Mouse (Mus musculus): ENCODE data around the gene Aff3. TPM values are rescaled to one million over a fixed set of nuclear protein-coding genes. Genes with fewer than 3 reads are reported as not detected.

Aff3 gene
- total RNA-seq, 2 experiments from 2014 or later, result 7.9 to 8.0 TPM

DNA sequence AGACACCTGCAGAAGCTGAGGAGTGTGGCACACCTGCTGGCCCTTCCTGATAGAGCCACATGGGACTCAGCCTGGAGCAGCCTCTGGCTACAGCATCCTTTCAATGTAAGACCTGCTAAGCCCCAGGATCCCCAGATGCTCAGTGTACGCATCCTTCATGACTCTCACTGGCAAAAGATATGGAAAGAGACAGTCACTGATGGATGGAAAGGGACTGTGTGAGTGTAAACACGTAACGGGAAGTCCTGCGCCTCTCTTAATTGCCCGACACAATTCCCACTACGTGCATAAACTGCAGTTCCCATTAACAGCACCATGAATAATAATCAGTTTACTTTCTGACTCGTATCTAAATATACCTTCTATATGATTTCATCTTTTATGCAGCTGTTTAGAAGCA is 275.2 kb downstream of the Aff3 start:
- no peak for DNase-seq

DNA sequence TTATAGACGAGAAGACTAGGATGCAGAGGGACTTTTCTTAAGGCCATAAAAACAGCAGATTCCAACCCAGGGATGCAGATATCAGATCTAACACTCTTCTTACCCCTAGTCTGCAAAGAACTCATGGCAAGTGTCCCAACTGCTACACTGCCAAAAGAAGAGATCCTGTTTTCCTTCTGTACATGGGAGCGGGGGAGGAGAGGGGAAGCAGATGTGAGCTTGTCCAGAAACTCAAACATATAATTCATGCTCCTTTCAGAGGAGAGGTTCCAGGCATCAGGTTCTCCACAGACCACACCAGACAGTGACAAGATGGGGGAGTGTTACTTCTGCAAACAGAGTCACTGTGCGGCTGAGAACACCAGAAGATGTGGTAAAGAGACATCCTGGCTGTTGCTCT is 276.3 kb downstream of the Aff3 start:
- peak; percentile 14 for DNase-seq

DNA sequence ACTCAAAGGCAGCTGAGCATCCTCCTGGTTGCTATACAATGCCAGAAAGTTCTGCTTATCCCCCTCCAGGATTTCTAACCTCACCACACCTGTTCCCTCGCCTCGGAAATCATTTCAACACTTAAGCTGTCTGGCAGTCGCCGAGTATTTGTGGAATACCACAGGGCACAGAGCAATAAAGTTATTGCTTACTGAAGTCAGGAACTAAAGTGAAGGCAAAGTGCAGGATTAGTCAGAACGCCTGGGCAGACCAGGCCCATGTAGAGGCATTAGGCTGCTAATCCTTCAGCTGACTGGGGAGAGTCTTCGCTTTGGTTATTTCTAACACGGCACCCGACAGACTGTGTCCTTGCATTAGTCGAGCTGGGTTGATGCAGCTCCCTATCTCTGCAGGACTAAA is 277.3 kb downstream of the Aff3 start:
- no peak for DNase-seq

DNA sequence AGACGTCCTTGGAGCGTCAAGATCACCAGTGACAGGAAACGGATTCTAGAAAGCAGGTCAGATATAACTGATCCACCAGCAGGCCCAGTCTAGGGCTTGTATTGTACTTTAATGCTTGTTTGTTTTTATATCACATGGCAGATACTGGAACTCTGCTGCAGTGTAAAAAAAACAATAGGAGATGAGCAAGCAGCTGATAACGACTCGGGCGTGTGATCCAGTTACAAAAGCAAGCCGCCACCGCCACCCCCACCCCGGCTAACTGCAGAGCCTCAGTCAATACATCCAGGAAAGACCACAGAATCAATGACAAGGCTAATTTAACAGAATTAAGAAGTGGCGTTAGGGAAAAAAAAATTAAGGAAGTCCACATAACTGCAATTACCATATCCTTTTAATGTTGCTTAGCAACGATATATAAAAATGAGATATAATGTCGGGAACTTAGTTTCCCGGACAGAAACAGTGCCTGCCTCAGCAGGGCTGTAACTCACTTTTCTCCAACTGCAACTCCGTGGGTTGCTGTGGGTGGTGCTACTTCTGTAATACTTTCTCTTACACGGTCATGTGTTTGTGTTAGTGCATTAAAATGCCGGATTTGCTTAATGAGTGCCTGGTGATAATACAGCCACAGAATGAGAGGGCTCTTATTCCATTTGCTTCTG is 280.2 kb downstream of the Aff3 start:
- no peak for DNase-seq

DNA sequence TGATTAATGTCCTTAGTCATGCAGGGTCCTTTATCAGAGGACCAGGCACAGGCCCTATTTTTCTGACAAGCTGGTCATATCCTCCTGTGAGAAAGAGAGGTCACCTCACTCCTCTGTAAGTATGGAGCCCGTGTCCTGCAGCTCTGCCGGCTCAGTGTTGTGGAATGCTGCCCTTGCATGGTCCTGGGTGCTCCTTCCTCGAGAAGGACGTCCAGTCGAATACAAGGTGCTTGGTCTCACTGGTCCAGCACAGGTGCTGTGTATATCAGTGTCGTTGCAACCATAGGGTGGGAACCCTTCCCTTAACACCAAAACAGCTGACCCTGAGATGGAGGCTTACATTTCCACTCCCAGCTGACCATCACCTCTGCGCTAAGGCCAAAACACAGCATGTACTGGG is 280.7 kb downstream of the Aff3 start:
- no peak for DNase-seq

DNA sequence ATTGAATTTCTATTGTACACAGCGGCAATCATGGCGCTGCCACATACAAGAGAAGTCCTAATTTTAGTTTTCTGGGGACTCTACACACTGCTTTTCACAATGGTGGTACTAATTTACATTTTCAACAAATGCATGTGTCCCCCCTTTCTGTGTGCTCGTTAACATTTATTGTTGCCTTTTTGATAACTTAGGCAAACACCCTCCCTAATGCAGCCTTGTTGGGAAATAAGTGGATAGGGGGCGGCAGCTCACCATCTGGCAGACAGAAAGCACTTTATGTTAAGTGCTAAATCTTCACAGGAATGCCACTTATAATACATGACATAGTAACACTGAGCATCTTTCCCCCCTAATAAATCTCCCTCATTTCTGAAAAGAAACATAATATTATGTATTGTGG is 282.1 kb downstream of the Aff3 start:
- no peak for DNase-seq

DNA sequence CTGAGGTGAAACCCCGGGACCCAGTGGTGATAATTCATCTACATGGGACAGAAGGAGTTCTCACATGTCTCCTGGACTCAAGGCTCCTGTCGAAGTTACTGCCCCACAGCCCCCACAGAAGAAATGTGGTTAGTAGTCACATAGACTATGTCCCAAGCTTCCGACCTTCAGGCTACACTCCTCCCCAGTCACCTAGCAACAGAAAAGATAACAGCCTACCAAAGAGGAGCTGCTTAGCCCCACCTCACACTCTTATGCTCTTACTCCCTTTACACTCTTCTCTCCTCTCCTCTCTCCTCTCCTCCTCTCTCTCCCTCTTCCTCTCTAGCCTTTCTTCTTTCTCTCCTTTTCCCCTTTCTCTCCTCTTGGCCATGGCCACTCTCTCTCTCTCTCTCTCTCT is 286.8 kb downstream of the Aff3 start:
- no peak for DNase-seq

DNA sequence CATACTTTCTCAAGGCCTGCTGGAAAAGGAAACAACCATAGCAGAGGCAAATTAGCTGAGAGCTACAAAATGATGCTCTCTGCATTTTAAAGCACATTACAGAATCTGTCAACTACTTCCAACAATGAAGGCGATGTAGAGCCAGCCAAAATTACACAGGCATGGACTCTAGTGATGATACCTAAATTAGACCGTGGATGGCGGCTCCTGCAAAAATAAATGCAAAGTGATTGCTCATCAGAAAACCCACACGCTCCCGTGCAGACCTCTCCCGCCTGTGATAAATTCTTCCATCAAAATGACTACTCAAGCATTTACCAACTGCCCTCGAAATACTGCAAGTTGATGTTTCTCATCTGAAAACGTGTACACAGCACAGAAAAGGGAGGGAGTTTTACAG is 295.6 kb downstream of the Aff3 start:
- DNase-seq, result no peak

DNA sequence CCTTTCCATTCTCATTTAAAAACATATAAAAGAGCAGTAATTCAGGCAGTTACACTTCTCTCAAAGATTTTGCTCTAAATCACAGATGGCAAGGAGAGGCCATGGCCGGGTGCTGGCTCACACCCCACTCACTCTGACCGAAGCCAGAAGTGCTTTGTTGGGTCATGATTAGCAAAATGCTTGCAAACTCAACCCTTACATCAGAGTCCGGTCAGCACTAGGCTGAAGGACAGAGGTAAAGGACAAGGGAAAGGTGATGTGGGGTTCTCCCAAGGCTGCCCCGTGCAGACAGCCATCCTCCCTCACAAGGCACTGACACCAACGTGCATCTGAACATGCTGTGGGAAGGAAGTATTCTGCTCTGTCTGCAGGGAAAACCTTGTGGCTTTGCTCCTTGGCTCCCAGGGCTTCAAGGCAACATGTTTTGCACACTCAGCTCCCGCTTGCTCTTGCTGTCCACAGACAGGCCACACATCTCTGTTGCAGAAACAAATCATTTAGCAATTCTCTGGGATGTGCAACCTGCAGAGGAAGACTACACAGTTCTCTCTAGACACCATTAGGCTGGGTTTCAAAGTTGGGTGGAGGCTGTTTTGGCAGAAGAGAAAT is 296.6 kb downstream of the Aff3 start:
- no peak for DNase-seq

DNA sequence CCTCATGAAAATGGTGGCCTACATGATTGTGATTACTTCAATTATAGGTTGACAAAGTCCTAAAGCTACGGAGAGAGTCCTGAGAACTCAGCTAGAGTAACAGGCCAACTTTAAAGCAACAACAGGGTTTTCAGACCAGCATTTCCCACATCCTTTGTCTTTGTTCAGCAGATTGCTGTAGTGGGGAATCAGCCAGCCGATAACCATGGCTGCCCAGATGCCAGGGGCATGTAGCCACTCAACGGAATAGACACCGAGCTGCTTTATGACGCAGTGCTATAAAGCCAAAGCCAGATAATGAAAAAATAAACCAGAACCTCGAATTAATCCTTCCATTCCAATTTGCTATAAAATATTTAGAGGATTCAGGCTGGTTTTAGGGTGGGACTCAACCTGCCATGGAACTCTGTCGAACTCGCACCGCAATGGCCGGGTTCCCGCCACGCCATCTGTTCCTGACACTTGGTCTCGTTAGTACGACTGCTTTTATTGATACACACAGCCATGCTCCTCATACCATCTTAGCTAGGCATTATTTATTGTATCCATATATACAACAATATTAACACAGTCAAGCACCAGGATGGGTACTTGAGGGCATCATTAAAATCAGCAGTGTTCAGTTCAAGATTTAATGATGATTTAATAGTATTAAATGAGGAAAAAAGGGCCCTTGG is 297.2 kb downstream of the Aff3 start:
- DNase-seq, result no peak

DNA sequence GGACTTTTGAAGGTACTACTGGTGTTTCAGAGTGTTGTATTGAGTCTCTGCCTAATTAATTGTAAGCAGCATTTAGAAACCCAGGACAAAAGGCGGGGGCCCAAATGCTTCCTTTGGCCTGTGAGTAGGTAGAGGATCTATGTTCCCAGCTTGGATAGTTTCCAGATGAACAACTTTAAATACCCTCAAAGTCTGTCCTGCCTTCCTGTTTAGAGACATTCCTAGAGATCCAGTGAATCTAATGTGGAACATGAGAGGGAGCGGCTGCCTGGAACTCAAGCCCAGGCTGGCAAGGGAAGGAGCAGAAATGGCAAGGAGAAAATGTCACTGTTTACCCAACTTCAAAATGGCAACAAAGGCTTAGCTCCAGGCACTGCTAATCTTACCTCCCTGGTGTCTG is 300.9 kb downstream of the Aff3 start:
- no peak for DNase-seq

DNA sequence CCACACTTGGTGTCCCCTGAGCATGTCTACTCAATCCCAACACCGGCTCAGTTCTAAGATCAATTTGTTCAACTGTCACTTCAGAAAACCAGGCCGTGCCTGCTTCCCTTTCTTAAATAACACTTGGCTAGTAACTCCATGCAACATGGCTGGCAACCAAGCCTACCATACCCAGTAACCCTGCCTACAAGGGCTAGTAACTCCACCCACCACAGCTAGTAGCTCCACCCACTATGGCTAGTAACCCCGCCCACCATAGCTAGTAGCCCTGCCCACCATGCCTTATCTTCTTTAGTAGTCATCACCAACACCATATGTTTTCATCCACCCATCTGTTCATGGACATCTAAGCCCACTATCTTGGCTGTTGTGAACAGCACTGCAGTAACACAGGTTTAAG is 302.5 kb downstream of the Aff3 start:
- no peak for DNase-seq

DNA sequence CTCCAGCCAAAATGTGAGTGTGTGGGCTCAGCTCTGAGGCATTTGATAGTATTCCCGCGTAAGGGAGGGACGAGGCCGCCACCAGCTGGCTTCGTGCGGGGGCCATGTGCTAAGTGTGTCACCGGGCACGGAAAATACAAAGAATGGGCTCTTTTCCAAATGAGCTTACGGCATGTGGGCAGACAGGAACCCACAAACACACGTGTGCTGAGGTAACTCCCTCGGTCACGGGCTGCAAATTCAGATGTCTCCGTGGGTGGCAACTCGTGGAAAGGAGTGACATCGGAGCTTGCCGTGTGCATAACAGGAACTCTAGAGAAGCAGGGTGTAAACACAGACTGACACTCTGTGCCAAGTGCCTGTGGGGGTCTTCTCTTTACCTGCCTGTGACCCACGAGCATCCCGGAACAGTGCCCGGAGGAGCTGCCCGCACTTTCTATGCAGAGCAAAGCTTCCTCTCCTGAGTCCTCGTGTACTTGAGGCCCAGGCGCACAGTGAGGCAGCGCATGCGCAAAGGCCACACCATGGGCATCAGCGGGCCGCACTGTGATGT is 305.9 kb downstream of the Aff3 start:
- DNase-seq, result peak; percentile 40

DNA sequence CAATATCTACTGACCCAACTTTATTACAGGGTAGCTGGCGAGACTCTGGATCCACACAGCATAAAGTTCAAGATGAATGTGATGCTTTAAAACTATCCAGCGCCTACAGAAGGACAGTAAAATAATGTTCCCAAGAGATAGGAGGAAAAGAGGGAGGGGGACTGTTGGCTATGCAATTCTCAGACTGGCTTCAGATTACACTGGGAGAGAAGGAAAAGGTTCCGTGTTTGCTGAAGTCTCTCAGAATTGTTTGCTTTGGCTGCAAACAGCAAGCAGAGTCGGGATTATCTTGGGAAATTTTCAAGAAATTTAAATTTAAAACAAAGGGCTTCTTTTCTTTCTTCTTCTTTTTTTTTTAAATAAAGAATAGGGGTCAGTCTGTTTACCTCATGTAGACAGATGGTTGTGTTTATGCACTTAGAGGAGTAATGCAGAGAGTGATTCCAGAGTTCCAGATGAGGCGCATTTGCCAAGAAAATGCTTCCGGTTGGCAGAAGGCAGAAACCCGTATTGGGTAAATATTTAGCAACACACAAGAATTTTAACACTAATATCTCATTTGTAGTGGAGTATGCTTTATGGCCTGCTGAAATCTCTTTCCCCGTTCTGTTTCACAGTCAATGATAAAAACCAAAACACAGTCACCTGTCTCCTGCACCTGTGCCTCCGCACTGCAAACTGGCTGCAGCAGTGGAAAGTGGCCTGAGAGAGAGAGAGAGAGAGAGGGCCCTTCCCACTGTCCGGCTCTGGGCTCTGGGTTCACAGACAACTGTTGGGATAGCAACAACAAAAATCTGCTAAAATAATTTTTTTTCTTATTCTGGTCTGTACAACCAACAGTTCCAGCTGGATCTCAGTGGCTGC is 306.6 kb downstream of the Aff3 start:
- DNase-seq, result peak; percentile 60

DNA sequence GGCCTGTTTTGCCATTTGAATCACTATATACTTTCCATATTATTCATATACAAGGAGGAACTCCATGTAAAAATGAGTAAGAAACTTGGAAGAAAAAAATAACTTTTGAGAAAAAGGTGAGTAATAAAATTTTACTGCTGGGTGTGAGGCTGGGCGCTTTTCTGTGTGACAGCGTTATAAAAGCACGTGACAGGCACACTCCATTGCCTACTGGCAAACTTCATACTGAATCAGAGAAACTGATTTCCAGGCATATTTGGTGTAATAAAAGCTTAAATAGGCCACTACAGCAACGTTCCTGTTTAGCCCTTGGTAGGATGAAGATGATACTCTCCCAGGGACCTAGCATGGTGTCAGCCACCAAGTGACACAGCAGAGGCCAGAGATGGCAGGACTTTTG is 310.2 kb downstream of the Aff3 start:
- no peak for DNase-seq

DNA sequence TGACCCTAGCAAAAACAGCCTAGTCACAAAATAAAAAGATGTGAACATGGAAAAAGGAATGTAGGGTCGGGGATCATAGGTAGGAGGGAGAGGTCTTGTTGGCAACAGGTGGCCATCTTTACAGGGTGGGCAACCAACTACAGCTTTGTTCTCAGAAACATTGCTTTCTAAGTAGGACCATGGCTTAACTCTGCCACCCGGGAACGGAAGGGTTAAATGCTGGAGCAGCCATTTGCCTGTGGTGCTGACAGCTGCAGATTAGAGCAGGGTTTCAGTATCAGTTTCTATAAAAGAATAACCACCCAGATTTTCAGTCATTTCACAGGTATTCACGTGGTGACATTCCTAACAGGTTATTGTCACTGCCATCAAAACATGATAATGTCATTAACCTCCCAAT is 317.4 kb downstream of the Aff3 start:
- no peak for DNase-seq

DNA sequence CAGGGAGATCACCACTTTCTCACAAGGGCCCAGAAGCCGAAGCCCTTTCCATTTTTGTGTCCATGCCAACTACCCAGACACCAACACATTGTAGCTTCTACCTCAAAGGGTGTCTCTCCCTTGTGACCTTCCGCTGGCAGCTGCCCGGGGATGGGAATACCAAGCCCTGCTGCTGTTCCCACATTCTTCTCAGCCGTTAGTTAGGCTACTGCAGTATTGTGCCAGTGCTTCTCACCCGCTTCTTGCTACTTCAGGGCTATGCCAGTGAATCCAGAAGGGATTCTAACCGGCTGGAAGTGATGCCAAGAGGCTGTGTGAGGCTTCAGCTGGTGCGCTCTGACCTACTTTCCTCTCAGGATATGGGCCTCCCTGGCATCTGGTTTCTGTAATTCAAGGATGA is 330.5 kb downstream of the Aff3 start:
- peak; percentile 25 for DNase-seq

DNA sequence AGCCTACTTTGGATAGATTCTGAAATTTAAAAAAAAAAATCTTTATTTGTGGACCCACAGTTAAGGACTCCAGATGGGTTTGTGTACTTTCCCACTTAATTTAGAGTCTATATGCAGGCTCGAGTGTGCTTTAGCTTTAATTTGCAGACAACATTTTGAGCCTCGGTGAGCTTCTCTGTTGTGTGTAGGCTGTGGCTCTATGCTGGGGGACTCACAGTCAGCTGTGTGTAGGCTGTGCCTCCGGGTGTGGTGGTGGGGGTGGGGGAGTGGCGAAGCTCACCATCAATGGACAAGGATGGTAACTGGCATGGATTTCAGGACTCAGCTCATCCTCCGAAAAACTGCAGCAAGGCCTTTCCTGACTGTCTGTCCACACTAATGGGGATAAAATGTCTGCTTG is 331.8 kb downstream of the Aff3 start:
- no peak for DNase-seq

DNA sequence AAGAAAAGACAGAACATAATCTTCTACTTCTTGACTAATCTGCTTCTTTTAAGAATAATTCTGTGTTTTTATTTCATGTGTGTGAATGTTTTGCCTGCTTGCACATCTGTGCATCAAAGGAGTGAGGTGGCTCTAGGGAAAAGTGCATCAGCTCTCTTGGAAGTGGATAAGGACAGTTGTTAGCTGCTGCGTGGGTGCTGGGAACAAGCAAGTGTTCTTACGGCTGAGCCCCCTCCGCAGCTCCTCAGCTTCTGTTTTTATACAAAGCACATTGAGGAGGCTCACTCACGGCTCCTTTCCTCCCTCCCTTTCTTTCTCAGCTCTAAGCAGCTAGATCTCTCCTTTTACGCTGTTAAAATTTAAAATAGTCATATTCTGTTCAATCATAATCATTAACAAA is 340.5 kb downstream of the Aff3 start:
- no peak for DNase-seq

DNA sequence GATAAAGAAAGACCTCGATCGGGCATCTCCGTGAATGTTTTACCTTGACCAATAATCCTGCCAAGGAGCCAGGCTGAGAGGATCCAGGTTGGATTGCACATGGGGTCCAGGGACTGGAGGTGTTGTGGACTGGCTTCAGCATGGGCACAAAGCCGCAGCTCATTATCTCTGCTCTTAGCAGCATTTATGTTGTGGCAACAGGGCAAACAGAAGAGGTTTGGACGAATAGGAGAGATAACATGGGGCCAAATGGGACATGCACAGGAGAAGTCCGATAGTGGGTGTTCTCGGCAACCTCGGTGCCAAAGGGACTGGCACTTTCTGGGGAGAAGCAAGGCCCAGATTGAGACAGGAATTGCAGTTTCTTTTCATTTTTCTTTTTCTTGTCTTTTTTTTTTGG is 342.9 kb downstream of the Aff3 start:
- DNase-seq, result peak; percentile 56

DNA sequence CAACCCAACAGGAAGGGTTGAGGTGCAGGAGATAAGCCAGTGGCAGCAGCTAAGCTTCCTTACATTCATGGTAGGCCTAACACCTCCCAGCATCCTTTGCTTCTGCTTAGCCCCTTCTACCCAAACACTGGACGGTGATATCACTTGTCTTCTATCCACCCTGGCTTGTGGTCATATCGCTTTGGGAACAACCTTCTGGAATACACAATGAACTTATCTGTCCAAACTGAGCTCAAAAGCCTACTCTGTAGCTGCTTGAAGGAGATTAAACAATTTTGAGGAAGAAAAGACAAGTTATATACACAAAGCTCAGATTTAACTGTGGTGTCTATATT is 343.8 kb downstream of the Aff3 start:
- DNase-seq, result no peak

DNA sequence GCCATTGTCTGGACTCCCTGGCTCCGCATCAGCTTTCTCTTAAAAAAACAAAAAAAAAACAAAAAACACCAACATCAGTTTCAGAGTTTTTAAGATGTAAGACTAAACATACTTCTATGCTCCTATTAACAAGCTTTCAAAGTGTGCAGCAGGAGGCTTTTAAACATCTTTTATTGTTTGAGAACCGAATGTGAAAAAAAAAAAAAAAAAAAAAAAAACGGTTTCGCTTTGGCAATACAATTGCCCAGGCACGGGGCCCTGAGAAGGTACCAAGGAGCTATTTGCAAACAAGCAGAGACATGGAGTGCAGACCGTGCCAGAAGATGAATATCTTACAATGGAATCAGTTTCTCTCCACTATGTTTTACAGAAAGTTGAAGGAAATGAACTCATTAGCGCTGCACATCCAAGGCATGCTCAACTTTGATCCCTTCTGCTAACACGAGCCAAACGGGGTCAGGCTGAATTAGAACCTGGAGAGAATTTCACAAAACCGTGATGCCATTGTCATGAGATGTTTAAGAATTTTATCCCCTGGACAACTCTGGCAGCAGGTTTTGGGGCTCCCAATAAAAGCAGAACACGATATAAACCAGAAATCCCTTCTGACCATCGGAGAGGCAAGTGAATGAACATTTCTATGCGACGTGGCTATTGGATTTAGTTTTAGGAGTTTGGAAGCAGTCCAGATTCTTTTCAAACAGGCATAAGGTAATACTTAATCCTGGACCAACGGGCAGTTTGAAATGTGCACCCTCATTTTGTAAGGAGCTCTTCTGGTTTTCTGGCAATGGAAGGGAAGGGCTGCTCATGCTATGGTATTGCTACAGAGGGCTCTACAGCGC is 344.4 kb downstream of the Aff3 start:
- DNase-seq, result no peak
